Mouse (Mus musculus) liver, embryonic 14.5 days (tissue): ENCODE measurements around the gene Trappc3l.

Experiments
- CTCF ChIP-seq: IDR thresholded peaks from 2 replicates; pipeline ENCODE4 v1.5.1; 2016; ENCODE audit warnings: antibody characterized with exemption, low read depth, control low read depth
- EP300 ChIP-seq: IDR thresholded peaks from 2 replicates; pipeline ENCODE4 v1.6.1; 2016; ENCODE audit warnings: antibody characterized with exemption, low read depth

GRCm38 (mm10) chr10:34030322-34030721, 7.1 kb upstream of the Trappc3l start:
- no peak for TF ChIP-seq CTCF
- TF ChIP-seq EP300, result no peak
